Mouse (Mus musculus): Measurements from ENCODE around the gene Slc7a1. TPM values are rescaled to one million over a fixed set of nuclear protein-coding genes. Genes with fewer than 3 reads are reported as not detected.

Gene Slc7a1
- polyA plus RNA-seq, 1 experiment from 2014 or later, result 30.0 TPM

- DNase-seq (ENCODE audit: low spot score) (no peak), ATAC-seq (no peak)
- Histone ChIP-seq H3K4me3 (ENCODE audit: low read depth, low read length) (no peak overlapping the region), H3K27ac (ENCODE audit: low read depth, low read length) (no peak overlapping the region), H3K9ac (ENCODE audit: low read length) (no peak overlapping the region), H3K9me3 (replicated peaks; ENCODE audit: control insufficient read depth, low read length) (no peaks in the 10 kb centered on the region), H3K36me3 (ENCODE audit: control insufficient read depth, insufficient read depth, low read length) (no peaks in the 10 kb centered on the region), H3K4me2 (ENCODE audit: low read length) (no peak overlapping the region), H3K27me3 (replicated peaks; ENCODE audit: control insufficient read depth, insufficient read depth, low read length) (no peaks in the 10 kb centered on the region), H3K4me1 (ENCODE audit: control insufficient read depth, insufficient read depth, low read length) (no peaks in the 10 kb centered on the region)
- WGBS, result 67% methylated on average over 8 of the region's 8 CpGs
Observed at GRCm38 (mm10) chr5:148354536-148354935, 45.2 kb downstream of the Slc7a1 start.

GRCm38 (mm10) chr5:148353429-148353828, 46.3 kb downstream of the Slc7a1 start:
- 91% methylated on average over 16 of the region's 16 CpGs for WGBS
- no peak overlapping the region for H3K27ac ChIP-seq (ENCODE audit: low read depth, low read length)

GRCm38 (mm10) chr5:148349327-148350011, 50.2 kb downstream of the Slc7a1 start:
- 80% methylated on average over 15 of the region's 15 CpGs for WGBS
- H3K36me3 ChIP-seq (ENCODE audit: control insufficient read depth, insufficient read depth, low read length), result no peaks in the 10 kb centered on the region
- no peaks in the 10 kb centered on the region for H3K27me3 ChIP-seq (replicated peaks; ENCODE audit: control insufficient read depth, insufficient read depth, low read length)
- no peak overlapping the region for H3K27ac ChIP-seq (ENCODE audit: low read depth, low read length)
- no peaks in the 10 kb centered on the region for H3K4me1 ChIP-seq (ENCODE audit: control insufficient read depth, insufficient read depth, low read length)
- no peak for DNase-seq (ENCODE audit: low spot score)
- ATAC-seq, result no peak
- no peak overlapping the region for H3K4me3 ChIP-seq (ENCODE audit: low read depth, low read length)
- no peak overlapping the region for H3K4me2 ChIP-seq (ENCODE audit: low read length)
- no peaks in the 10 kb centered on the region for H3K9me3 ChIP-seq (replicated peaks; ENCODE audit: control insufficient read depth, low read length)
- no peak overlapping the region for H3K9ac ChIP-seq (ENCODE audit: low read length)

More at GRCm38 (mm10) chr5:148353429-148353828, 46.3 kb downstream of the Slc7a1 start:
- H3K4me1 ChIP-seq (ENCODE audit: control insufficient read depth, insufficient read depth, low read length), result no peaks in the 10 kb centered on the region
- no peak for ATAC-seq
- DNase-seq (ENCODE audit: low spot score), result no peak
- no peak overlapping the region for H3K9ac ChIP-seq (ENCODE audit: low read length)
- no peak overlapping the region for H3K4me2 ChIP-seq (ENCODE audit: low read length)
- H3K36me3 ChIP-seq (ENCODE audit: control insufficient read depth, insufficient read depth, low read length), result no peaks in the 10 kb centered on the region
- H3K27me3 ChIP-seq (replicated peaks; ENCODE audit: control insufficient read depth, insufficient read depth, low read length), result no peaks in the 10 kb centered on the region
- no peak overlapping the region for H3K4me3 ChIP-seq (ENCODE audit: low read depth, low read length)
- H3K9me3 ChIP-seq (replicated peaks; ENCODE audit: control insufficient read depth, low read length), result no peaks in the 10 kb centered on the region

- Histone ChIP-seq H3K4me1 (ENCODE audit: control insufficient read depth, insufficient read depth, low read length) (no peaks in the 10 kb centered on the region), H3K27ac (ENCODE audit: low read depth, low read length) (no peak overlapping the region), H3K4me3 (ENCODE audit: low read depth, low read length) (no peak overlapping the region), H3K27me3 (replicated peaks; ENCODE audit: control insufficient read depth, insufficient read depth, low read length) (no peaks in the 10 kb centered on the region), H3K4me2 (ENCODE audit: low read length) (no peak overlapping the region), H3K9ac (ENCODE audit: low read length) (no peak overlapping the region), H3K9me3 (replicated peaks; ENCODE audit: control insufficient read depth, low read length) (no peaks in the 10 kb centered on the region), H3K36me3 (ENCODE audit: control insufficient read depth, insufficient read depth, low read length) (no peaks in the 10 kb centered on the region)
- ATAC-seq (no peak), DNase-seq (ENCODE audit: low spot score) (no peak)
- whole genome bisulfite sequencing, result 70% methylated on average over 8 of the region's 8 CpGs
Observed at GRCm38 (mm10) chr5:148348153-148348552, 51.6 kb downstream of the Slc7a1 start.

- H3K9ac ChIP-seq (ENCODE audit: low read length), result no peak overlapping the region
- H3K4me1 ChIP-seq (ENCODE audit: control insufficient read depth, insufficient read depth, low read length), result peaks cover 3% of the 10 kb centered on the region; the same call in 1 of the 2 replicates
Observed at GRCm38 (mm10) chr5:148346543-148346942, 53.2 kb downstream of the Slc7a1 start.

GRCm38 (mm10) chr5:148344374-148344773, 55.3 kb downstream of the Slc7a1 start:
- H3K4me1 ChIP-seq (ENCODE audit: control insufficient read depth, insufficient read depth, low read length), result peaks cover 3% of the 10 kb centered on the region; the same call in 1 of the 2 replicates
- no peak overlapping the region for H3K9ac ChIP-seq (ENCODE audit: low read length)
- no peak overlapping the region for H3K27ac ChIP-seq (ENCODE audit: low read depth, low read length)
- H3K36me3 ChIP-seq (ENCODE audit: control insufficient read depth, insufficient read depth, low read length), result no peaks in the 10 kb centered on the region; the same call in 1 of the 2 replicates
- no peaks in the 10 kb centered on the region for H3K9me3 ChIP-seq (replicated peaks; ENCODE audit: control insufficient read depth, low read length)
- H3K4me3 ChIP-seq (ENCODE audit: low read depth, low read length), result no peak overlapping the region
- H3K4me2 ChIP-seq (ENCODE audit: low read length), result no peak overlapping the region
- WGBS, result 86% methylated on average over 5 of the region's 5 CpGs
- ATAC-seq (no peak), DNase-seq (ENCODE audit: low spot score) (no peak)
- no peaks in the 10 kb centered on the region for H3K27me3 ChIP-seq (replicated peaks; ENCODE audit: control insufficient read depth, insufficient read depth, low read length)

More at GRCm38 (mm10) chr5:148346543-148346942, 53.2 kb downstream of the Slc7a1 start:
- no peak overlapping the region for H3K4me2 ChIP-seq (ENCODE audit: low read length)
- H3K9me3 ChIP-seq (replicated peaks; ENCODE audit: control insufficient read depth, low read length), result no peaks in the 10 kb centered on the region
- WGBS, result 73% methylated on average over 8 of the region's 8 CpGs
- no peaks in the 10 kb centered on the region for H3K27me3 ChIP-seq (replicated peaks; ENCODE audit: control insufficient read depth, insufficient read depth, low read length)
- H3K36me3 ChIP-seq (ENCODE audit: control insufficient read depth, insufficient read depth, low read length), result no peaks in the 10 kb centered on the region; the same call in 1 of the 2 replicates
- ATAC-seq (no peak), DNase-seq (ENCODE audit: low spot score) (peak; percentile 16)
- no peak overlapping the region for H3K4me3 ChIP-seq (ENCODE audit: low read depth, low read length)
- no peak overlapping the region for H3K27ac ChIP-seq (ENCODE audit: low read depth, low read length)

GRCm38 (mm10) chr5:148342061-148342741, 57.5 kb downstream of the Slc7a1 start:
- no peaks in the 10 kb centered on the region for H3K27me3 ChIP-seq (replicated peaks; ENCODE audit: control insufficient read depth, insufficient read depth, low read length)
- WGBS, result 38% methylated on average over 26 of the region's 26 CpGs
- peak; percentile 61 for DNase-seq (ENCODE audit: low spot score)
- peak; percentile 73 for ATAC-seq
- peak overlapping the region; percentile 21 for H3K27ac ChIP-seq (ENCODE audit: low read depth, low read length)
- H3K9ac ChIP-seq (ENCODE audit: low read length), result peak overlapping the region; percentile 43
- no peaks in the 10 kb centered on the region for H3K9me3 ChIP-seq (replicated peaks; ENCODE audit: control insufficient read depth, low read length)
- peaks cover 3% of the 10 kb centered on the region; the same call in 1 of the 2 replicates for H3K4me1 ChIP-seq (ENCODE audit: control insufficient read depth, insufficient read depth, low read length)
- H3K4me3 ChIP-seq (ENCODE audit: low read depth, low read length), result no peak overlapping the region
- H3K4me2 ChIP-seq (ENCODE audit: low read length), result peak overlapping the region; percentile 33
- H3K36me3 ChIP-seq (ENCODE audit: control insufficient read depth, insufficient read depth, low read length), result no peaks in the 10 kb centered on the region; the same call in 1 of the 2 replicates

GRCm38 (mm10) chr5:148339126-148339525, 60.6 kb downstream of the Slc7a1 start:
- H3K4me2 ChIP-seq (ENCODE audit: low read length), result no peak overlapping the region
- H3K9ac ChIP-seq (ENCODE audit: low read length), result no peak overlapping the region
- H3K27ac ChIP-seq (ENCODE audit: low read depth, low read length), result no peak overlapping the region
- ATAC-seq (no peak), DNase-seq (ENCODE audit: low spot score) (no peak)
- no peaks in the 10 kb centered on the region for H3K27me3 ChIP-seq (replicated peaks; ENCODE audit: control insufficient read depth, insufficient read depth, low read length)
- WGBS, result 93% methylated on average over 5 of the region's 5 CpGs
- H3K4me1 ChIP-seq (ENCODE audit: control insufficient read depth, insufficient read depth, low read length), result peaks cover 3% of the 10 kb centered on the region; the same call in 1 of the 2 replicates
- peaks cover 15% of the 10 kb centered on the region; the same call in 1 of the 2 replicates for H3K36me3 ChIP-seq (ENCODE audit: control insufficient read depth, insufficient read depth, low read length)
- H3K4me3 ChIP-seq (ENCODE audit: low read depth, low read length), result no peak overlapping the region
- H3K9me3 ChIP-seq (replicated peaks; ENCODE audit: control insufficient read depth, low read length), result no peaks in the 10 kb centered on the region

- Histone ChIP-seq H3K9me3 (replicated peaks; ENCODE audit: control insufficient read depth, low read length) (no peaks in the 10 kb centered on the region), H3K4me1 (ENCODE audit: control insufficient read depth, insufficient read depth, low read length) (no peaks in the 10 kb centered on the region), H3K4me2 (ENCODE audit: low read length) (no peak overlapping the region), H3K4me3 (ENCODE audit: low read depth, low read length) (no peak overlapping the region), H3K27me3 (replicated peaks; ENCODE audit: control insufficient read depth, insufficient read depth, low read length) (no peaks in the 10 kb centered on the region), H3K36me3 (ENCODE audit: control insufficient read depth, insufficient read depth, low read length) (peaks cover 27% of the 10 kb centered on the region; the same call in 1 of the 2 replicates), H3K27ac (ENCODE audit: low read depth, low read length) (no peak overlapping the region), H3K9ac (ENCODE audit: low read length) (no peak overlapping the region)
- WGBS, result 41% methylated on average over 8 of the region's 8 CpGs
- peak; percentile 92 for DNase-seq (ENCODE audit: low spot score)
- peak; percentile 72 for ATAC-seq
Observed at GRCm38 (mm10) chr5:148332622-148332974, 67.1 kb downstream of the Slc7a1 start.
